Mouse (Mus musculus): ENCODE data around the gene Nr1d2. TPM values are rescaled to one million over a fixed set of nuclear protein-coding genes. Genes with fewer than 3 reads are reported as not detected.

Gene Nr1d2
- polyA plus RNA-seq, 1 experiment from 2014 or later, result 6.9 TPM

Small RNAs within 50 kb of the gene (microRNA-seq; reads per million reads assigned to microRNA genes)
- not detected for gene Gm44469

Other genes starting within 250 kb of the Nr1d2 start
- gene Nkiras1, start 32.0 kb upstream of the Nr1d2 start, polyA plus RNA-seq (2015; fragmentation: Nextera tagmentation; extraction: Ambion mirVana), result 19.1 and 23.4 TPM in 2 replicates
- 387 and 439 TPM in 2 replicates for gene Rpl15, start 32.3 kb upstream of the Nr1d2 start, polyA plus RNA-seq (2015; fragmentation: Nextera tagmentation; extraction: Ambion mirVana)
- gene Ube2e1, start 92.7 kb upstream of the Nr1d2 start, polyA plus RNA-seq (2015; fragmentation: Nextera tagmentation; extraction: Ambion mirVana), result 156 and 158 TPM in 2 replicates

Data from embryonic facial prominence, embryonic 13.5 days (tissue).